Mouse (Mus musculus): ENCODE data around the gene Zcchc17. TPM values are rescaled to one million over a fixed set of nuclear protein-coding genes. Genes with fewer than 3 reads are reported as not detected.
A peak's percentile ranks its signal among the peaks of the same experiment; 100 is the strongest.

The Zcchc17 gene
- 16.8 TPM for polyA plus RNA-seq (2021)

- no peaks in the 10 kb centered on the region for H3K27me3 ChIP-seq
- CTCF ChIA-PET, result interaction anchor here (0.9 to 1.5 kb wide), 5 partner anchors 9 to 217 kb away, joined by 3 to 5 read pairs (median 4); no protein-coding TSS in a partner anchor
- no peak for TF ChIP-seq CTCF (IDR thresholded peaks at IDR 0.05)
- DNase-seq (ENCODE audit: low read depth, low spot score) (peak; percentile 98), ATAC-seq (peak; percentile 98)
- POLR2A ChIA-PET, result interaction anchor here (0.6 to 1.0 kb wide), 2 partner anchors 13 to 28 kb away, joined by 3 to 4 read pairs; no protein-coding TSS in a partner anchor
- in situ Hi-C loops (cut with MboI; ENCODE audit: low pct_unique_long_range_greater_than_20kb), result no loop called here
These were observed at the start of gene Zcchc17, which contains the start of gene Snrnp40 for GRCm38 (mm10) chr4:130359486-130360237. Gene Zcchc17, minus strand, starts transcription at chr4:130359943. Gene Snrnp40, plus strand, starts transcription at chr4:130360132.

DNA sequence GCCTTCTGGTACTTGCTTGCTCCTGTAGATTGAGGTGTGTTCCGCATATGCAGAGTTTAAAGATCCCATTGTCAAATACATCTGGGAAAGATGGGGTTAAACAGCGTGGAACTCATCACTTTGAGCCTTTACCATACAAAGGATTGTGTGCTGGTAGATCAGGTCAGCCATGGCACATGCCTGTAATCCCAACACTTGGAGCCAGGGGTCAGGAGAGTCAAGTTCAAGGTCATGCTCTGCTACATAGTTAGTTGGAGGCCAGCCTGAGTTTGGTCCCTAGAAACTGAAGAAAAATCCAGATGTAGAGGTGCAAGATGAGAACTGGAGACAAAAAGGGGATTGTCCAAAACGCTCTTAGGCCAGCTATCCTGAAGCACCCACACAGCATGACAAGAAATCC is 31.5 kb upstream of the Zcchc17 start:
- H3K27me3 ChIP-seq, result no peaks in the 10 kb centered on the region
- POLR2A ChIA-PET, result interaction anchor here (0.5 kb wide), 1 partner anchor 158 kb away, joined by 10 read pairs; no protein-coding TSS in a partner anchor
- no peak for TF ChIP-seq CTCF (IDR thresholded peaks at IDR 0.05)
- in situ Hi-C loops (cut with MboI; ENCODE audit: low pct_unique_long_range_greater_than_20kb), result no loop called here
- no peak for ATAC-seq
- no peak for DNase-seq (ENCODE audit: low read depth, low spot score)
- CTCF ChIA-PET, result interaction anchor here (0.8 kb wide), 1 partner anchor 11 kb away, joined by 3 read pairs; no protein-coding TSS in a partner anchor

DNA sequence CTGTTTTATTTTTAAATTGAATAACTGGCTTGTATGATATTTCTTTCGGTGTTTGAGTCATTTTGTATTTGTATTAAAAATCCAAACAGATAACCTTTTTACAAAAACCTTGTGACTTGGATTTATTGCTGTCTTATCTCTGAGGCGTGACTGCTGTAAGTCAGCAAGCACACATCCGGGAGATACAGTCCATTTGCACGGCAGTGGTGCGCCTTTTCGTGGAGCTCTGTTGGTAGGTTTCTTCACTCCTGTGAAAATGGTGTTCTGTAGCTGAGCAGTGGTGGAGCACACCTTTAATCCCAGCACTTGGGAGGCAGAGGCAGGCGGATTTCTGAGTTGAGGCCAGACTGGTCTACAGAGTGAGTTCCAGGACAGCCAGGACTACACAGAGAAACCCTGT is 30.2 kb upstream of the Zcchc17 start:
- in situ Hi-C loops (cut with MboI; ENCODE audit: low pct_unique_long_range_greater_than_20kb), result no loop called here
- DNase-seq (ENCODE audit: low read depth, low spot score), result no peak
- TF ChIP-seq CTCF (IDR thresholded peaks at IDR 0.05), result no peak
- ChIA-PET POLR2A (no interaction called here), CTCF (no interaction called here)
- H3K27me3 ChIP-seq, result no peaks in the 10 kb centered on the region
- no peak for ATAC-seq

GRCm38 (mm10) chr4:130389496-130389895 is 29.8 kb upstream of the Zcchc17 start:
- DNase-seq (ENCODE audit: low read depth, low spot score) (peak; percentile 70), ATAC-seq (no peak)
- no peaks in the 10 kb centered on the region for H3K27me3 ChIP-seq
- in situ Hi-C loops (cut with MboI; ENCODE audit: low pct_unique_long_range_greater_than_20kb), result no loop called here
- ChIA-PET POLR2A (interaction anchor here (0.6 to 1.1 kb wide), 2 partner anchors 16 to 189 kb away, joined by 3 read pairs; no protein-coding TSS in a partner anchor), CTCF (no interaction called here)
- no peak for TF ChIP-seq CTCF (IDR thresholded peaks at IDR 0.05)

DNA sequence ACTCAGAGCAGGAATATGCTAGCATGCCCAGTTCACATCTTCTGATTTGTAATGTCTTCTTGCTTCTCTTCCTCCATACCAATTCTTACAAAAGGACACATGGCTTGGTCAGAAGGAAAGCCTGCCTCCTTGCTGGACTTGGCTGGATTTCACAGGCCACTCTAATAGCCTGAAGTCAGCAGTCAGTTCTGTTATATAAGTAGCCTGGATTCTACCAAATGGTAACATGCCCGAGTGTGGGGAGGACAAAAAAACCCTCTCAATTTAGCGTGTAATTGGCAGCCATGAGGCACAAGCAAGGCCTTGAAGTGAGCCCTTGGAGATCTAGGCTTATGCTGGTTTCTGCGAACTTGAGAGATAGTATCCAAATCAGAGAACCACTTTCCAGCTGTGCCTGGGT is 27.5 kb upstream of the Zcchc17 start:
- TF ChIP-seq CTCF (IDR thresholded peaks at IDR 0.05), result no peak
- CTCF ChIA-PET, result no interaction called here
- POLR2A ChIA-PET, result no interaction called here
- DNase-seq (ENCODE audit: low read depth, low spot score) (no peak), ATAC-seq (no peak)
- no peaks in the 10 kb centered on the region for H3K27me3 ChIP-seq
- in situ Hi-C loops (cut with MboI; ENCODE audit: low pct_unique_long_range_greater_than_20kb), result no loop called here

- DNase-seq (ENCODE audit: low read depth, low spot score), result no peak
- in situ Hi-C loops (cut with MboI; ENCODE audit: low pct_unique_long_range_greater_than_20kb), result no loop called here
- no peak for TF ChIP-seq CTCF (IDR thresholded peaks at IDR 0.05)
- ATAC-seq, result no peak
- ChIA-PET CTCF (interaction anchor here (0.9 to 1.8 kb wide), 3 partner anchors 11 to 191 kb away, joined by 3 to 4 read pairs (median 3); no protein-coding TSS in a partner anchor), POLR2A (no interaction called here)
- no peaks in the 10 kb centered on the region for H3K27me3 ChIP-seq
These were observed 20.7 kb upstream of the Zcchc17 start for GRCm38 (mm10) chr4:130380418-130380817.

- ChIA-PET CTCF (interaction anchor here (0.9 to 1.8 kb wide), 3 partner anchors 14 to 195 kb away, joined by 3 to 5 read pairs (median 4); no protein-coding TSS in a partner anchor), POLR2A (no interaction called here)
- no peak for DNase-seq (ENCODE audit: low read depth, low spot score)
- TF ChIP-seq CTCF (IDR thresholded peaks at IDR 0.05), result no peak
- in situ Hi-C loops (cut with MboI; ENCODE audit: low pct_unique_long_range_greater_than_20kb), result no loop called here
- no peak for ATAC-seq
- no peaks in the 10 kb centered on the region for H3K27me3 ChIP-seq
These were observed 19.4 kb upstream of the Zcchc17 start for GRCm38 (mm10) chr4:130379181-130379580.

GRCm38 (mm10) chr4:130377500-130377899 is 17.8 kb upstream of the Zcchc17 start:
- H3K27me3 ChIP-seq, result no peaks in the 10 kb centered on the region
- TF ChIP-seq CTCF (IDR thresholded peaks at IDR 0.05), result no peak
- DNase-seq (ENCODE audit: low read depth, low spot score), result no peak
- in situ Hi-C loops (cut with MboI; ENCODE audit: low pct_unique_long_range_greater_than_20kb), result no loop called here
- ChIA-PET POLR2A (no interaction called here), CTCF (interaction anchor here (1.0 to 1.2 kb wide), 3 partner anchors 17 to 178 kb away, joined by 3 to 4 read pairs (median 3); partner anchors contain the start of genes Snrnp40 and Zcchc17)
- no peak for ATAC-seq

- no peak for DNase-seq (ENCODE audit: low read depth, low spot score)
- no peak for ATAC-seq
These were observed 16.9 kb upstream of the Zcchc17 start for GRCm38 (mm10) chr4:130376675-130377074.

DNA sequence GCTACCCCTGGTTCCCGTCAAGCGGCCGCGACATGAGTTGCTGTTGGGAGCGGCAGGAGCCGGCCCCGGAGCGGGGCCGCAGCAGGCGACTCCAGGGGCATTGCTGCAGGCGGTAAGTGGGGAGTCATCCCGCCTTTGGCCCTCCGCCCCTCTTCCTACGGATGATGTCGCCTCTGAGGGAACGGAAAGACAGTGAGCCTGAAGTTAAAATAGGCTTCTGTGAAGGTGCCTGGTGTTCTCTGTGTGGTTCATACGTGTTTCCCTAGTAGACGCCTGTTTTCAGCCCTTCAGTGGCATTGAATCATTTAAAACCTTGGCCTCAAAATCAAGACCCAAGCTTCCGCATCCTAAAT is 471 bp upstream of the Zcchc17 start:
- no peaks in the 10 kb centered on the region for H3K27me3 ChIP-seq
- ChIA-PET POLR2A (no interaction called here), CTCF (interaction anchor here (0.9 to 1.5 kb wide), 4 partner anchors 9 to 214 kb away, joined by 3 to 5 read pairs (median 4); no protein-coding TSS in a partner anchor)
- no peak for DNase-seq (ENCODE audit: low read depth, low spot score)
- in situ Hi-C loops (cut with MboI; ENCODE audit: low pct_unique_long_range_greater_than_20kb), result no loop called here
- no peak for TF ChIP-seq CTCF (IDR thresholded peaks at IDR 0.05)
- ATAC-seq, result peak; percentile 36

More at GRCm38 (mm10) chr4:130376675-130377074, 16.9 kb upstream of the Zcchc17 start:
- CTCF ChIA-PET, result interaction anchor here (1.0 to 1.2 kb wide), 5 partner anchors 11 to 179 kb away, joined by 3 to 4 read pairs (median 3); partner anchors contain the start of genes Snrnp40 and Zcchc17
- H3K27me3 ChIP-seq, result no peaks in the 10 kb centered on the region
- peak; percentile 43 for TF ChIP-seq CTCF (IDR thresholded peaks at IDR 0.05)
- in situ Hi-C loops (cut with MboI; ENCODE audit: low pct_unique_long_range_greater_than_20kb), result no loop called here
- POLR2A ChIA-PET, result no interaction called here

GRCm38 (mm10) chr4:130357946-130358345 is 1.8 kb downstream of the Zcchc17 start:
- no peak for TF ChIP-seq CTCF (IDR thresholded peaks at IDR 0.05)
- in situ Hi-C loops (cut with MboI; ENCODE audit: low pct_unique_long_range_greater_than_20kb), result no loop called here
- ATAC-seq, result no peak
- CTCF ChIA-PET, result no interaction called here
- no peak for DNase-seq (ENCODE audit: low read depth, low spot score)
- POLR2A ChIA-PET, result no interaction called here
- no peaks in the 10 kb centered on the region for H3K27me3 ChIP-seq

Measured in Patski (cell line).